Mouse (Mus musculus) forebrain, embryonic 12.5 days (tissue): ENCODE results near the gene Golph3. TPM values are rescaled to one million over a fixed set of nuclear protein-coding genes. Genes with fewer than 3 reads are reported as not detected.

ENCODE experiments used
- ATAC-seq: fragments of 200-750 bp; cut with Nextera tagmentation; 2 replicates; pipeline ENCODE4 v1.8.0; 2017; ENCODE audit warnings: moderate TSS enrichment; ENCODE audit not compliant: low FRiP score
- H3K27ac ChIP-seq: fragments of 300-500 bp; sonication (generic); 2 replicates; pipeline ENCODE4 v1.5.1; 2016; ENCODE audit warnings: mild to moderate bottlenecking
- H3K27me3 ChIP-seq: fragments of 300-500 bp; sonication (generic); 2 replicates; pipeline ENCODE4 v1.6.1; 2016; ENCODE audit warnings: mild to moderate bottlenecking
- H3K36me3 ChIP-seq: fragments of 300-500 bp; sonication (generic); replicated peaks from 2 replicates; pipeline ENCODE4 v1.6.1; 2016; ENCODE audit warnings: mild to moderate bottlenecking
- H3K4me1 ChIP-seq: fragments of 300-500 bp; sonication (generic); 2 replicates; pipeline ENCODE4 v1.6.1; 2016
- H3K4me2 ChIP-seq: fragments of 300-500 bp; sonication (generic); 2 replicates; pipeline ENCODE4 v1.6.1; 2016; ENCODE audit warnings: mild to moderate bottlenecking, moderate library complexity
- H3K4me3 ChIP-seq: fragments of 300-500 bp; sonication (generic); replicated peaks from 2 replicates; pipeline ENCODE4 v1.5.1; 2016; ENCODE audit warnings: mild to moderate bottlenecking
- H3K9ac ChIP-seq: fragments of 300-500 bp; sonication (generic); 2 replicates; pipeline ENCODE4 v1.6.1; 2016; ENCODE audit warnings: mild to moderate bottlenecking
- H3K9me3 ChIP-seq: fragments of 300-500 bp; sonication (generic); 2 replicates; pipeline ENCODE4 v1.6.1; 2016
- WGBS: fragments of 180-500 bp; shearing (Covaris S2); methylation state at CpG from one replicate; pipeline ENCODE4 v1.1.7; 2016; 5-methylcytosine and 5-hydroxymethylcytosine counted together
- polyA plus RNA-seq: library from polyadenylated mRNA; unstranded; fragments of >200 nt; fragmentation: Nextera tagmentation; extraction: Ambion mirVana; gene quantifications from 2 replicates; pipeline ENCODE4 v1.2.1, GENCODE M21; 2016

Golph3 gene
- polyA plus RNA-seq, 1 experiment from 2014 or later, result 85.3 TPM

DNA sequence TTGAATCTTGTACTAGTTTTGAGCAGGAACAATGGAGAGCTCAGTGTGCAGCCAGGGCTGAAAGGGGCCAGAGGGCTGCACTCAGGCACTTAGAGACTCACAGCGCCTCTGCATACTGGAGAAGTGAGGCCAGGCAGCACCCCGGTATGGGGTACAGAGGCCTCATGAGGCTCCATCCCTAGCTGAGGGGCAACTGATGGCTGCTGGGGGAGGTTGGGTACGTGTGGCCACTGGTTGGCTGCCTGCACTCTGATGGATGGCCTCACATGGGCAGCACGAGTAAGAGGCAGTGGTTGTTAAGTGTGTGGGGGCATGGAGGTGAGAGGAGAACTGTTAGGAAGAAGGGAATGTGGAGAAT is 20.1 kb downstream of the Golph3 start:
- peak; percentile 64 for ATAC-seq
- Histone ChIP-seq H3K27me3 (no peaks in the 10 kb centered on the region), H3K4me3 (no peak overlapping the region), H3K9ac (no peak overlapping the region), H3K36me3 (peaks cover 11% of the 10 kb centered on the region), H3K4me2 (no peak overlapping the region), H3K27ac (peak overlapping the region; percentile 43), H3K4me1 (peaks cover 15% of the 10 kb centered on the region), H3K9me3 (no peaks in the 10 kb centered on the region)
- WGBS, result 8% methylated on average over 4 of the region's 4 CpGs

- no peak overlapping the region for H3K4me3 ChIP-seq
- ATAC-seq, result no peak
- H3K36me3 ChIP-seq, result peaks cover 32% of the 10 kb centered on the region
- 95% methylated on average over 3 of the region's 3 CpGs for WGBS
- H3K4me1 ChIP-seq, result peaks cover 1% of the 10 kb centered on the region; the same call in 1 of the 2 replicates
- H3K27ac ChIP-seq, result no peak overlapping the region
- no peak overlapping the region for H3K4me2 ChIP-seq
- no peaks in the 10 kb centered on the region for H3K27me3 ChIP-seq
- H3K9me3 ChIP-seq, result no peaks in the 10 kb centered on the region
- no peak overlapping the region for H3K9ac ChIP-seq
Measured at GRCm38 (mm10) chr15:12346916-12347315, 25.7 kb downstream of the Golph3 start.

DNA sequence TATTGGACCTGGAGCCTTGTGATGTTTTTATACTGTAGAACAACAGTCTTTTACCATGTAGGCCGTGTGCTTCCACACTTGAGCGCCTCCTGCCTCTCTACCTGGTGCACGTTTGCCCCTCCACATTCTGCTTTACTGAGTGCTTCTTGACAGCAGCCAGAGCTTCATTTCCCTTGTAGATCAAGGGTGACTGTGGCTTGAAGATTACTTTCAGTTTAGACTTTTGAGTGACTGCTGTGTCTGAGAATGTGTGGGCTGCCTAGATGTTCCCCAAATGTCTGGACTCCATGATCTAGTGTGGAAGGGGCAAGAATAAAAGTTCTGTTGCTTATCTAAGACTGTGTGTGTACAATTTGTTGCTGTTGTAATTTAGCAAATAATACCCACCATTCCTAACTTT is 27.7 kb downstream of the Golph3 start:
- H3K4me1 ChIP-seq, result no peaks in the 10 kb centered on the region
- no peak for ATAC-seq
- WGBS, result 88% methylated on average over 3 of the region's 3 CpGs
- no peak overlapping the region for H3K4me2 ChIP-seq
- no peaks in the 10 kb centered on the region for H3K27me3 ChIP-seq
- H3K9me3 ChIP-seq, result no peaks in the 10 kb centered on the region
- H3K27ac ChIP-seq, result no peak overlapping the region
- H3K4me3 ChIP-seq, result no peak overlapping the region
- H3K36me3 ChIP-seq, result peaks cover 45% of the 10 kb centered on the region
- no peak overlapping the region for H3K9ac ChIP-seq

GRCm38 (mm10) chr15:12349840-12350239 is 28.6 kb downstream of the Golph3 start:
- H3K36me3 ChIP-seq, result peaks cover 50% of the 10 kb centered on the region
- WGBS, result 96% methylated on average over 5 of the region's 5 CpGs

DNA sequence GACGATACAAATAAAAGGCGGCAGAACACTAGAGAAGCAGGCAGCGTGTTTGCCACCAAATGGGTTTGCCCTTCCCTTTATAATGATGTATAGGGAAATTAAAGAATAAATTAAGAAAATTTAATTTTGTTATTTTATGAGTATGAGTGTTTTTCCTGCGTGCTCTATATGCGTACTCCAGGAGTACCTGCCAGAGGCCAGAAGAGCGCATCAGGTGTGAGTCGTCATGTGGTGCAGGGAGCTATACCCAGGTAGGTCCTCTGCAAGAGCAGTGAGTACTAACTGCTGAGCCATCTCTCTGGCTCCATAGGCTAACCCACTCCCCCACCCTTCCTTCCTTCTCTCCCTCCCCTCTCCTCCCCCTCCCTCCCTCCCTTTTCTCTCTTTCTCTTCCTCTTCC is 30.2 kb downstream of the Golph3 start:
- Histone ChIP-seq H3K4me2 (no peak overlapping the region), H3K9me3 (no peaks in the 10 kb centered on the region), H3K4me1 (no peaks in the 10 kb centered on the region), H3K36me3 (peaks cover 57% of the 10 kb centered on the region), H3K9ac (no peak overlapping the region), H3K27me3 (no peaks in the 10 kb centered on the region), H3K4me3 (no peak overlapping the region), H3K27ac (no peak overlapping the region)
- ATAC-seq, result no peak
- WGBS, result 96% methylated on average over 7 of the region's 7 CpGs

More at GRCm38 (mm10) chr15:12349840-12350239, 28.6 kb downstream of the Golph3 start:
- Histone ChIP-seq H3K9ac (no peak overlapping the region), H3K9me3 (no peaks in the 10 kb centered on the region), H3K4me3 (no peak overlapping the region), H3K27ac (no peak overlapping the region), H3K4me1 (no peaks in the 10 kb centered on the region), H3K27me3 (no peaks in the 10 kb centered on the region), H3K4me2 (no peak overlapping the region)
- ATAC-seq, result no peak

DNA sequence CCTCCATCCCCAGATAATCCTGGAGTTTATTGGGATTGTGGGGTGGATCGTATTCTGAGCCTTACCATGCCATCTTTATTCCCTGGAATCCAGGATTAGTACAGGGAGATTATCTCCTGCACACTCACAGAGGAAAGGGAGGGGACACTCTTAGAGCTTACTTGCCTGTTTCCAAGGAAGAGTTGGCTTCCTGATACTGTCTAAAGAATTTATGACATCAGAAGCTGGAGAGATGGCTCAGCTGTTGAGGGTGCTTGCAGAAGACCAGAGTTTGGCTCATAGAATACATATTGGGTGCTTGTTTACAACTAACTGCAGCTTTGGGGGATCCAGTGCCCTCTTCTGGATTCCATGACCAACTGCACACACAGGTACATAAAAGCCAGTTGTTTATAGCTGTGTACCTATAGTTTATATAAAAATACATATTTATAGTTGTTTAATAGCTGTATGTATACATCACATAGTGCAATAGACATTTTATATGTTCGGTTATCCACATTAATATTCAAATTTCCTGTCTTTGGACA is 33.1 kb downstream of the Golph3 start:
- Histone ChIP-seq H3K36me3 (peaks cover 52% of the 10 kb centered on the region), H3K9ac (no peak overlapping the region), H3K27me3 (no peaks in the 10 kb centered on the region), H3K4me1 (no peaks in the 10 kb centered on the region), H3K4me3 (no peak overlapping the region), H3K9me3 (no peaks in the 10 kb centered on the region), H3K27ac (no peak overlapping the region), H3K4me2 (no peak overlapping the region)
- WGBS, result 90% methylated on average over 2 of the region's 2 CpGs
- no peak for ATAC-seq

GRCm38 (mm10) chr15:12355261-12355660 is 34.0 kb downstream of the Golph3 start:
- no peaks in the 10 kb centered on the region for H3K27me3 ChIP-seq
- H3K4me3 ChIP-seq, result no peak overlapping the region
- no peak overlapping the region for H3K27ac ChIP-seq
- peaks cover 44% of the 10 kb centered on the region for H3K36me3 ChIP-seq
- 94% methylated on average over 6 of the region's 6 CpGs for WGBS
- no peaks in the 10 kb centered on the region for H3K4me1 ChIP-seq
- H3K9ac ChIP-seq, result no peak overlapping the region
- no peaks in the 10 kb centered on the region for H3K9me3 ChIP-seq
- no peak for ATAC-seq
- no peak overlapping the region for H3K4me2 ChIP-seq

DNA sequence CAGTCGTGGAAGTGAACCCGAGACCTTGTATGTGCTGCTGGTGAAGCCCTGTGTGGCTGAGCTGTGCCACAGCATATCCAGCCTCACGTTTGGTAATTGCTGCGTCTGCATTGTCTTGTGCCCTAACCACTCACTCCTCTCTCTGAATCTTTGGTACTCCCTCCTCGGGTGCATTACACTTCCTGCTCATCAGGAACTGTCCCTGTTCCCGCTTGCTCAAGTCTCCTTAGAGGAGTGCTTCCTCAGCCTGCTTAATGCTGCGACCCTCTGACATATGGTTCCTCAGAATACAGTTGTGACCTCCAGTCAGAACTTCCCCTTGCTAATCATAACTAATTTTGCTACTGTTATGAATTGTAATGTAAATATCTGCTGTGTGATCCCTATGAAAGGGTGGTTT is 34.7 kb downstream of the Golph3 start:
- Histone ChIP-seq H3K4me1 (no peaks in the 10 kb centered on the region), H3K27me3 (no peaks in the 10 kb centered on the region), H3K9ac (no peak overlapping the region), H3K4me3 (no peak overlapping the region), H3K27ac (no peak overlapping the region), H3K4me2 (no peak overlapping the region), H3K9me3 (no peaks in the 10 kb centered on the region), H3K36me3 (peaks cover 44% of the 10 kb centered on the region)
- 87% methylated on average over 7 of the region's 7 CpGs for WGBS
- ATAC-seq, result no peak

GRCm38 (mm10) chr15:12357459-12357858 is 36.2 kb downstream of the Golph3 start:
- peaks cover 31% of the 10 kb centered on the region for H3K36me3 ChIP-seq

DNA sequence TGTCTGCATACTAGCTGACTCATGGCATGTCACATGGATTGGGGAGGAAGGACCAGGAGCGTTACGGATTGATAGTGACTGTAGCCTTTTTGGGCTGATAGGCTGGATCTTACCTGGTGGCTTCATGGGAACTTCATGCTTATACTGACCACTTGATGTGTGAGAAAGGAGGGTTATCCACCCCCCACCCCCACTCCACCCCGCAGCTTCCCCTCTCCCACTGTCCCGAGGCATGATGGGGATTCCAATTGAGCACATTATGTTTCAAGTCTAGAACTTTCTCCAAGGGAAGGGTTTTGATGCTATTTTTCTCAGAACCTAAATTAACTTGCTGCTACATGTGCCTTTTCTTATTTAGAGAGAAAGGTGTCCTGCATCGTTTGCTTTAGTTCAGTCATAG is 37.1 kb downstream of the Golph3 start:
- H3K36me3 ChIP-seq, result peaks cover 22% of the 10 kb centered on the region
- H3K9me3 ChIP-seq, result no peaks in the 10 kb centered on the region
- H3K4me3 ChIP-seq, result no peak overlapping the region
- ATAC-seq, result no peak
- no peak overlapping the region for H3K9ac ChIP-seq
- H3K27ac ChIP-seq, result no peak overlapping the region
- H3K27me3 ChIP-seq, result no peaks in the 10 kb centered on the region
- H3K4me1 ChIP-seq, result no peaks in the 10 kb centered on the region
- 99% methylated on average over 5 of the region's 5 CpGs for WGBS
- no peak overlapping the region for H3K4me2 ChIP-seq

More at GRCm38 (mm10) chr15:12357459-12357858, 36.2 kb downstream of the Golph3 start:
- Histone ChIP-seq H3K4me3 (no peak overlapping the region), H3K27me3 (no peaks in the 10 kb centered on the region), H3K4me2 (no peak overlapping the region), H3K27ac (no peak overlapping the region), H3K9me3 (no peaks in the 10 kb centered on the region), H3K9ac (no peak overlapping the region), H3K4me1 (no peaks in the 10 kb centered on the region)
- no peak for ATAC-seq

- H3K4me3 ChIP-seq, result no peak overlapping the region
- peaks cover 2% of the 10 kb centered on the region for H3K4me1 ChIP-seq
- H3K9ac ChIP-seq, result no peak overlapping the region
- ATAC-seq, result no peak
- H3K4me2 ChIP-seq, result no peak overlapping the region
- WGBS, result 80% methylated on average over 19 of the region's 19 CpGs
- no peak overlapping the region for H3K27ac ChIP-seq
- no peaks in the 10 kb centered on the region for H3K9me3 ChIP-seq
- H3K27me3 ChIP-seq, result no peaks in the 10 kb centered on the region
- H3K36me3 ChIP-seq, result peaks cover 4% of the 10 kb centered on the region; the same call in 1 of the 2 replicates
Measured at GRCm38 (mm10) chr15:12360519-12361212, 39.4 kb downstream of the Golph3 start.

DNA sequence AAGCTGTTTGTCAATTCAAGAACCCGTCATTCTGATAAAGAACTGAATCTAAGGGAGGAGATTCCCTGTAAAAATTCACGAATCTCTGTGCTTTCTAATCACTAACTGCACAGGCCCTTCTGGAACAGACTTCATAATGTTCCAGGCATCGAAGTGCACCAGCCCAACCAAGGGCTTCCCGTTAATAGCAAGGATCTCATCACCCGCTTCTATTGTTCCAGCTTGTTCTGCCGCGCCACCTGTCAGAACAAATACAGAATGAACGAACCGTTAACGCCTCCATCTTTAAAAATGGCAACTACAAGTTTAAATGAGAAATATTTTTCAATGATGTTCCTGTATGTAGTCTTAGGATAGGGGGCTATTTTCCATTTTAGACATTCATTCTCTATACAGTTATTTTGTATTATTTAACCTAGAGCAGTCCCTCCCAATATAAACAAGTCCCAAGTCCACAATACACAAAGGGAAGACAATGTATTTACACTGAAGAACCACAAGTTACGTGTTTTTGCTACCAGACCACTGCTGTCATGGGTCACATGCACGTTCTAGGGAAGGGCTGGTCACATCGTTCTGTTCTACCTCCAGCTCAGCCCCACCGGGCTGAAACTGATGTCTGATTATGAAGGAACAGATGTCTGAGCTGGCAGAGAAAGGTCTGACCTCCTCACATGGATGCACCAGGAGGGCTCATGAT is 40.9 kb downstream of the Golph3 start:
- 88% methylated on average over 14 of the region's 14 CpGs for WGBS
- Histone ChIP-seq H3K36me3 (no peaks in the 10 kb centered on the region), H3K27me3 (no peaks in the 10 kb centered on the region), H3K9ac (no peak overlapping the region), H3K27ac (no peak overlapping the region), H3K4me3 (no peak overlapping the region), H3K9me3 (no peaks in the 10 kb centered on the region), H3K4me2 (no peak overlapping the region), H3K4me1 (peaks cover 12% of the 10 kb centered on the region)
- ATAC-seq, result no peak

- H3K4me1 ChIP-seq, result peaks cover 15% of the 10 kb centered on the region
- H3K27ac ChIP-seq, result no peak overlapping the region
- WGBS, result 90% methylated on average over 6 of the region's 6 CpGs
- H3K9ac ChIP-seq, result no peak overlapping the region
- H3K4me3 ChIP-seq, result no peak overlapping the region
- no peaks in the 10 kb centered on the region for H3K36me3 ChIP-seq
- no peaks in the 10 kb centered on the region for H3K27me3 ChIP-seq
- no peak overlapping the region for H3K4me2 ChIP-seq
- no peak for ATAC-seq
- no peaks in the 10 kb centered on the region for H3K9me3 ChIP-seq
Measured at GRCm38 (mm10) chr15:12362701-12363040, 41.4 kb downstream of the Golph3 start.
